Mouse (Mus musculus) MEL (cell line): Measurements from ENCODE around the gene Mmp21. TPM values are rescaled to one million over a fixed set of nuclear protein-coding genes. Genes with fewer than 3 reads are reported as not detected.
A peak's percentile ranks its signal among the peaks of the same experiment; 100 is the strongest.

ENCODE experiments used
- DNase-seq: peaks from one replicate; pipeline ENCODE4 v3.0.0; 2011; ENCODE audit warnings: low read depth, low spot score
- H3K27ac ChIP-seq: 2 replicates; pipeline ENCODE4 v1.5.1; 2012; ENCODE audit warnings: low read depth, mild to moderate bottlenecking, control low read depth, low read length, moderate library complexity; ENCODE audit not compliant: control insufficient read depth
- H3K27me3 ChIP-seq, 2 experiments: fragments of 150-350 bp in 1 of 2; sonication (generic) in 1 of 2; 2 replicates each; pipeline ENCODE4 v1.6.1; 2012; ENCODE audit warnings: low read length in 2 of 2, mild to moderate bottlenecking in 2 of 2, improper control_type of control experiment in 1 of 2, moderate library complexity in 1 of 2; ENCODE audit not compliant: insufficient read depth in 2 of 2, control insufficient read depth in 1 of 2
- H3K36me3 ChIP-seq, 2 experiments: 2 replicates each; pipeline ENCODE4 v1.6.1; 2012 to 2014; ENCODE audit warnings: low read length in 2 of 2, improper control_type of control experiment in 1 of 2, inconsistent platforms in 1 of 2, mild to moderate bottlenecking in 1 of 2; ENCODE audit not compliant: insufficient read depth in 2 of 2, control insufficient read depth in 1 of 2
- H3K4me1 ChIP-seq, 2 experiments: fragments of 150-350 bp in 1 of 2; sonication (generic) in 1 of 2; 2 replicates each; pipeline ENCODE4 v1.6.1; 2012; ENCODE audit warnings: low read length in 2 of 2, improper control_type of control experiment in 1 of 2, mild to moderate bottlenecking in 1 of 2; ENCODE audit not compliant: insufficient read depth in 2 of 2, control insufficient read depth in 1 of 2
- H3K4me3 ChIP-seq, 2 experiments: fragments of 150-350 bp in 1 of 2; sonication (generic) in 1 of 2; 2 replicates each; pipeline ENCODE4 v1.5.1; 2012; ENCODE audit warnings: low read depth in 2 of 2, low read length in 2 of 2, mild to moderate bottlenecking in 2 of 2, moderate library complexity in 2 of 2, control low read depth in 1 of 2, improper control_type of control experiment in 1 of 2; ENCODE audit not compliant: control insufficient read depth in 1 of 2, insufficient read depth in 1 of 2
- H3K79me2 ChIP-seq: 2 replicates; pipeline ENCODE4 v1.6.1; 2012; ENCODE audit warnings: mild to moderate bottlenecking, low read length, moderate library complexity; ENCODE audit not compliant: control insufficient read depth, poor library complexity, insufficient read depth
- H3K9ac ChIP-seq: 2 replicates; pipeline ENCODE4 v1.6.1; 2012; ENCODE audit warnings: low read depth, mild to moderate bottlenecking, control low read depth, low read length, moderate library complexity; ENCODE audit not compliant: control insufficient read depth, poor library complexity, severe bottlenecking
- H3K9me3 ChIP-seq: fragments of 150-350 bp; sonication (generic); replicated peaks from 2 replicates; pipeline ENCODE4 v1.6.1; 2012; ENCODE audit warnings: mild to moderate bottlenecking, low read length, improper control_type of control experiment, moderate library complexity; ENCODE audit not compliant: insufficient read depth
- CHD1 ChIP-seq: IDR thresholded peaks from 2 replicates; pipeline ENCODE4 v1.6.1; 2012; ENCODE audit warnings: low read depth, mild to moderate bottlenecking, inconsistent platforms, low read length, improper control_type of control experiment
- CHD2 ChIP-seq: IDR thresholded peaks from 2 replicates; pipeline ENCODE4 v1.6.1; 2011; ENCODE audit warnings: low read length, improper control_type of control experiment
- CTCF ChIP-seq, 3 experiments: IDR thresholded peaks in 2 of 3; conservative IDR thresholded peaks in 1 of 3; 2 replicates each; pipeline ENCODE4 v1.5.1; 2011 to 2012; ENCODE audit warnings: low read length in 3 of 3, low read depth in 2 of 3, mild to moderate bottlenecking in 2 of 3, improper control_type of control experiment in 1 of 3, inconsistent platforms in 1 of 3, mixed read lengths in 1 of 3, moderate library complexity in 1 of 3; ENCODE audit not compliant: control insufficient read depth in 1 of 3, insufficient read depth in 1 of 3, poor library complexity in 1 of 3, severe bottlenecking in 1 of 3
- ELF1 ChIP-seq: IDR thresholded peaks from 2 replicates; pipeline ENCODE4 v1.6.1; 2014; ENCODE audit warnings: low read depth, mild to moderate bottlenecking, inconsistent platforms, low read length, improper control_type of control experiment, moderate library complexity
- EP300 ChIP-seq, 2 experiments: IDR thresholded peaks; 2 replicates each; pipeline ENCODE4 v1.6.1; 2011; ENCODE audit warnings: improper control_type of control experiment in 2 of 2, low read length in 2 of 2, low read depth in 1 of 2, mild to moderate bottlenecking in 1 of 2
- GATA1 ChIP-seq: IDR thresholded peaks from 2 replicates; pipeline ENCODE4 v1.6.1; 2011; ENCODE audit warnings: low read depth, low read length, improper control_type of control experiment
- JUND ChIP-seq: IDR thresholded peaks from 2 replicates; pipeline ENCODE4 v1.6.1; 2011; ENCODE audit warnings: low read depth, mild to moderate bottlenecking, improper control_type of control experiment, low read length
- KAT2A ChIP-seq: conservative IDR thresholded peaks from 2 replicates; pipeline ENCODE4 v1.6.1; 2012; ENCODE audit warnings: low read depth, low read length, improper control_type of control experiment, inconsistent platforms
- MAFK ChIP-seq: IDR thresholded peaks from 2 replicates; pipeline ENCODE4 v1.6.1; 2011; ENCODE audit warnings: low read depth, mild to moderate bottlenecking, low read length, improper control_type of control experiment, borderline replicate concordance
- MEF2A ChIP-seq: IDR thresholded peaks from 2 replicates; pipeline ENCODE4 v1.6.1; 2014; ENCODE audit warnings: low read depth, mild to moderate bottlenecking, inconsistent platforms, low read length, improper control_type of control experiment; ENCODE audit not compliant: poor library complexity, insufficient replicate concordance, severe bottlenecking; ENCODE audit errors: extremely low read depth
- MXI1 ChIP-seq: IDR thresholded peaks from 2 replicates; pipeline ENCODE4 v1.6.1; 2011; ENCODE audit warnings: mild to moderate bottlenecking, low read depth, low read length, improper control_type of control experiment
- MYC ChIP-seq: IDR thresholded peaks from 2 replicates; pipeline ENCODE4 v1.6.1; 2011; ENCODE audit warnings: low read depth, mild to moderate bottlenecking, low read length, improper control_type of control experiment, moderate library complexity
- NRF1 ChIP-seq: IDR thresholded peaks from 2 replicates; pipeline ENCODE4 v1.6.1; 2014; ENCODE audit warnings: low read depth, mild to moderate bottlenecking, inconsistent platforms, low read length, improper control_type of control experiment, moderate library complexity; ENCODE audit not compliant: poor library complexity, insufficient read depth, severe bottlenecking
- POLR2AphosphoS2 ChIP-seq: IDR thresholded peaks from 2 replicates; pipeline ENCODE4 v1.6.1; 2011; ENCODE audit warnings: low read length, improper control_type of control experiment
- RAD21 ChIP-seq: IDR thresholded peaks from 2 replicates; pipeline ENCODE4 v1.6.1; 2011; ENCODE audit warnings: mild to moderate bottlenecking, low read depth, low read length, improper control_type of control experiment
- SIN3A ChIP-seq: IDR thresholded peaks from 2 replicates; pipeline ENCODE4 v1.6.1; 2012; ENCODE audit warnings: low read length, improper control_type of control experiment, inconsistent platforms
- SMC3 ChIP-seq: IDR thresholded peaks from 2 replicates; pipeline ENCODE4 v1.6.1; 2011; ENCODE audit warnings: low read depth, low read length, improper control_type of control experiment
- TCF12 ChIP-seq: IDR thresholded peaks from 2 replicates; pipeline ENCODE4 v1.6.1; 2014; ENCODE audit warnings: low read depth, mild to moderate bottlenecking, inconsistent platforms, low read length, improper control_type of control experiment, moderate library complexity
- UBTF ChIP-seq: IDR thresholded peaks from 2 replicates; pipeline ENCODE4 v1.6.1; 2012; ENCODE audit warnings: low read depth, mild to moderate bottlenecking, inconsistent platforms, low read length, improper control_type of control experiment, moderate library complexity, borderline replicate concordance; ENCODE audit not compliant: insufficient read depth
- USF2 ChIP-seq, 2 experiments: IDR thresholded peaks; 2 replicates each; pipeline ENCODE4 v1.6.1; 2011 to 2012; ENCODE audit warnings: improper control_type of control experiment in 2 of 2, low read length in 2 of 2, borderline replicate concordance in 1 of 2, inconsistent platforms in 1 of 2, low read depth in 1 of 2, mild to moderate bottlenecking in 1 of 2; ENCODE audit not compliant: insufficient read depth in 1 of 2
- ZC3H11A ChIP-seq: IDR thresholded peaks from 2 replicates; pipeline ENCODE4 v1.6.1; 2012; ENCODE audit warnings: low read depth, mild to moderate bottlenecking, inconsistent platforms, low read length, improper control_type of control experiment
- ZKSCAN1 ChIP-seq: IDR thresholded peaks from 2 replicates; pipeline ENCODE4 v1.6.1; 2012; ENCODE audit warnings: low read depth, mild to moderate bottlenecking, inconsistent platforms, low read length, improper control_type of control experiment, moderate library complexity
- ZMIZ1 ChIP-seq: IDR thresholded peaks from 2 replicates; pipeline ENCODE4 v1.6.1; 2012; ENCODE audit warnings: low read depth, mild to moderate bottlenecking, inconsistent platforms, low read length, improper control_type of control experiment, moderate library complexity
- polyA plus RNA-seq, 2 experiments: library from polyadenylated mRNA; stranded (reverse) in 1 of 2; unstranded in 1 of 2; fragments of >175 nt in 1 of 2; fragments of >200 nt in 1 of 2; gene quantifications; 2 replicates each; pipeline versions ENCODE4 v1.2.1 to v1.2.4; 2012; ENCODE audit warnings: low replicate concordance in 2 of 2, low read depth in 1 of 2; ENCODE audit not compliant: insufficient read length in 2 of 2, insufficient read depth in 1 of 2, missing spikeins in 1 of 2
- total RNA-seq: library from RNA; depleted of rRNA; stranded (reverse); fragments of 300-350 nt; gene quantifications from 2 replicates; pipeline ENCODE4 v1.2.3, GENCODE M21; 2012

Gene Mmp21
- total and polyA plus RNA-seq, 3 experiments: not detected

GRCm38 (mm10) chr7:133684110-133684509 lies 4.2 kb upstream of the Mmp21 start:
- Histone ChIP-seq H3K4me3 (no peak overlapping the region), H3K9me3 (no peaks in the 10 kb centered on the region), H3K79me2 (no peaks in the 10 kb centered on the region), H3K36me3 (no peaks in the 10 kb centered on the region), H3K9ac (no peak overlapping the region), H3K27me3 (no peaks in the 10 kb centered on the region), H3K27ac (no peak overlapping the region), H3K4me1 (no peaks in the 10 kb centered on the region)
- DNase-seq: peak; percentile 63
- TF ChIP-seq ELF1: no peak
- no peak for TF ChIP-seq ZKSCAN1
- TF ChIP-seq UBTF: no peak
- TF ChIP-seq CHD2: no peak
- TF ChIP-seq ZMIZ1: no peak
- TF ChIP-seq CTCF (IDR thresholded peaks at IDR 0.05 in 2 of 3, conservative IDR thresholded peaks at IDR 0.05 in 1 of 3; ENCODE audit: control insufficient read depth in 1 of 3, insufficient read depth in 1 of 3, low read depth in 2 of 3, low read length in 3 of 3, poor library complexity in 1 of 3, severe bottlenecking in 1 of 3): peak; percentile 68 to 83 (median 72)
- TF ChIP-seq SMC3: peak; percentile 73
- TF ChIP-seq RAD21: peak; percentile 77
- TF ChIP-seq GATA1: no peak
- TF ChIP-seq ZC3H11A: peak; percentile 71
- no peak for TF ChIP-seq POLR2AphosphoS2
- peak; percentile 90 for TF ChIP-seq MYC
- TF ChIP-seq EP300 (IDR thresholded peaks at IDR 0.05; ENCODE audit: low read depth in 1 of 2, low read length in 2 of 2): no peak
- no peak for TF ChIP-seq SIN3A
- TF ChIP-seq MXI1: 0 out of 2 replicates have a peak, but pooled peaks have one; percentile 26
- TF ChIP-seq KAT2A: no peak
- no peak for TF ChIP-seq MEF2A
- TF ChIP-seq MAFK: no peak
- no peak for TF ChIP-seq NRF1
- no peak for TF ChIP-seq CHD1
- TF ChIP-seq USF2 (IDR thresholded peaks at IDR 0.05; ENCODE audit: borderline replicate concordance in 1 of 2, insufficient read depth in 1 of 2, low read depth in 1 of 2, low read length in 2 of 2): no peak
- TF ChIP-seq TCF12: no peak
- no peak for TF ChIP-seq JUND
